Mouse (Mus musculus): ENCODE results near the gene Dnajc5. TPM values are rescaled to one million over a fixed set of nuclear protein-coding genes. Genes with fewer than 3 reads are reported as not detected.

The Dnajc5 gene
- polyA plus RNA-seq, 1 experiment from 2014 or later = 150 TPM

DNA sequence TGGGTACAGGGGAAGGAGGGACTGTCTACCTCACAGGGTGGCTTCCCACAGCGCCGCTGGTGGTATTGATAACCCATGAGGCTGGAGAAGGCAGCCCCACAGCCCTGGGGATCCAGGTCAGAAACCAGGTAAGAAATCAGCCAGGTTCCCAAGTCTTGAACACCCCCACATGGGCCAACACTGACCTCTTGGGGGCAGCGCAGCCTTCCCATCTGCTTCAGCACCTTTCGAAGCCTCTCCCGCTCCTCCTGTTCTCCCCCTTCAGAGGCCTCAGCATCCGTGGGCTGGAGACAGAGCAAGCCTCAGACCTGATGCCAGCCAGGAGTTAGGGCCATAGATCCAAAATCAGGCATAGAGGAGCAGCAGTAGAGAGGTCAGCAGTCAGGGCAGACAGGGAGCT is 67.5 kb downstream of the Dnajc5 start:
- Histone ChIP-seq H3K4me1 (peaks cover 15% of the 10 kb centered on the region), H3K4me3 (no peak overlapping the region), H3K36me3 (peaks cover 76% of the 10 kb centered on the region), H3K4me2 (replicated peaks) (no peak overlapping the region), H3K9me3 (replicated peaks) (no peaks in the 10 kb centered on the region), H3K27me3 (no peaks in the 10 kb centered on the region), H3K27ac (no peak overlapping the region), H3K9ac (no peak overlapping the region)
- WGBS = 78% methylated on average over 6 of the region's 6 CpGs
- ATAC-seq (ENCODE audit: low FRiP score) = no peak

- Histone ChIP-seq H3K36me3 (peaks cover 76% of the 10 kb centered on the region), H3K4me2 (replicated peaks) (no peak overlapping the region), H3K9ac (no peak overlapping the region), H3K4me1 (peaks cover 20% of the 10 kb centered on the region), H3K27me3 (no peaks in the 10 kb centered on the region), H3K27ac (no peak overlapping the region), H3K4me3 (no peak overlapping the region), H3K9me3 (replicated peaks) (no peaks in the 10 kb centered on the region)
- ATAC-seq (ENCODE audit: low FRiP score) = no peak
- WGBS = 91% methylated on average over 11 of the region's 11 CpGs
Measured at GRCm38 (mm10) chr2:181588229-181588780, 68.0 kb downstream of the Dnajc5 start.

DNA sequence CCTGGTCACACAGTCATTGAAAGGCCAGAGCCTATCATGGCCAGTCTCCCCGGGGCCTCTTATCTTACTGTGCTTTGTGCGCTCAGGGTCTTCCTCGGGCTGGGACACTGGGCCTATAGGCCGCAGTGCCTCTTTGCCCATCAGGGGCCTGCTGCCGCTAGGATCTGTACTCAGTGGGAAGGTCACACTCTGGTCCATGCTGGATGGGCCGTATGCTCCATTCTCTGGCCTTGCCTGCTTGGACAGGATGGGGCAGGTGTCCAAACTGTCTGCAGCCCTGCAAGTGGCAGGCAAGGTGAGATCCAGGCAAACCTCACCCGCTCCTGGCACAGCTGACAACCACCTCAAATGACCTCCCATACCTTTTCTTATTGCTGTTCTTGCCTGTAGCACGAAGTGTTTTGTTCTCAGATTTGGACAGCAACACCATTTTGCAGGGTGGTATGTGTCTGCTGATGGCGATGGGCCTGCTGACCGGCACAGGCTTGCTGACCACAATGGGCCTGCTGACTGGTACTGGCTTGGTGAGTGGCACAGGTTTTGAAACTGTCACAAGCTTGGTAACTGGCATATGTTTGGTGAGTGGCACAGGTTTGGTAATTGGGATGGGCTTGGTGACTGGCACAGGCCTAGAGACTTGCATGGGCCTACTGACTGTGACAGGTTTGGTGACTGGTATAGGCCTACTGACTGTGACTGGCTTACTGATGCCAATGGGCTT is 68.9 kb downstream of the Dnajc5 start:
- Histone ChIP-seq H3K27ac (no peak overlapping the region), H3K4me1 (peaks cover 22% of the 10 kb centered on the region), H3K27me3 (no peaks in the 10 kb centered on the region), H3K36me3 (peaks cover 68% of the 10 kb centered on the region), H3K4me3 (no peak overlapping the region), H3K9me3 (replicated peaks) (no peaks in the 10 kb centered on the region), H3K4me2 (replicated peaks) (no peak overlapping the region), H3K9ac (no peak overlapping the region)
- 92% methylated on average over 10 of the region's 10 CpGs for WGBS
- no peak for ATAC-seq (ENCODE audit: low FRiP score)

GRCm38 (mm10) chr2:181589732-181590105 is 69.4 kb downstream of the Dnajc5 start:
- peaks cover 22% of the 10 kb centered on the region for H3K4me1 ChIP-seq
- H3K4me2 ChIP-seq (replicated peaks) = no peak overlapping the region
- H3K27ac ChIP-seq = no peak overlapping the region
- no peak overlapping the region for H3K9ac ChIP-seq
- no peak overlapping the region for H3K4me3 ChIP-seq
- H3K27me3 ChIP-seq = no peaks in the 10 kb centered on the region
- ATAC-seq (ENCODE audit: low FRiP score) = no peak
- WGBS = 96% methylated on average over 9 of the region's 9 CpGs
- no peaks in the 10 kb centered on the region for H3K9me3 ChIP-seq (replicated peaks)
- peaks cover 62% of the 10 kb centered on the region for H3K36me3 ChIP-seq

- no peak overlapping the region for H3K4me2 ChIP-seq (replicated peaks)
Measured at GRCm38 (mm10) chr2:181590471-181590870, 70.2 kb downstream of the Dnajc5 start.

GRCm38 (mm10) chr2:181591528-181592085 is 71.3 kb downstream of the Dnajc5 start, which contains the start of gene Prpf6:
Prpf6 (plus strand) TSS chr2:181591868.
- peaks cover 22% of the 10 kb centered on the region for H3K4me1 ChIP-seq
- peak within 1 kb of the TSS; percentile 88 for H3K27ac ChIP-seq
- peak within 1 kb of the TSS; percentile 98 for H3K9ac ChIP-seq
- whole genome bisulfite sequencing = 9% methylated on average over 5 of the region's 5 CpGs
- peak within 1 kb of the TSS; percentile 97 for H3K4me3 ChIP-seq
- ATAC-seq (ENCODE audit: low FRiP score) = 0 out of 2 replicates have a peak, but pooled peaks have one; percentile 14
- no peaks in the 10 kb centered on the region for H3K9me3 ChIP-seq (replicated peaks)
- H3K36me3 ChIP-seq = peaks cover 53% of the 10 kb centered on the region
- H3K27me3 ChIP-seq = no peaks in the 10 kb centered on the region
- peak within 1 kb of the TSS; percentile 87 for H3K4me2 ChIP-seq (replicated peaks)

More at GRCm38 (mm10) chr2:181590471-181590870, 70.2 kb downstream of the Dnajc5 start:
- Histone ChIP-seq H3K4me3 (no peak overlapping the region), H3K9ac (no peak overlapping the region), H3K36me3 (peaks cover 57% of the 10 kb centered on the region), H3K9me3 (replicated peaks) (no peaks in the 10 kb centered on the region), H3K27me3 (no peaks in the 10 kb centered on the region), H3K4me1 (peaks cover 22% of the 10 kb centered on the region), H3K27ac (no peak overlapping the region)
- no peak for ATAC-seq (ENCODE audit: low FRiP score)
- WGBS = 95% methylated on average over 5 of the region's 5 CpGs

DNA sequence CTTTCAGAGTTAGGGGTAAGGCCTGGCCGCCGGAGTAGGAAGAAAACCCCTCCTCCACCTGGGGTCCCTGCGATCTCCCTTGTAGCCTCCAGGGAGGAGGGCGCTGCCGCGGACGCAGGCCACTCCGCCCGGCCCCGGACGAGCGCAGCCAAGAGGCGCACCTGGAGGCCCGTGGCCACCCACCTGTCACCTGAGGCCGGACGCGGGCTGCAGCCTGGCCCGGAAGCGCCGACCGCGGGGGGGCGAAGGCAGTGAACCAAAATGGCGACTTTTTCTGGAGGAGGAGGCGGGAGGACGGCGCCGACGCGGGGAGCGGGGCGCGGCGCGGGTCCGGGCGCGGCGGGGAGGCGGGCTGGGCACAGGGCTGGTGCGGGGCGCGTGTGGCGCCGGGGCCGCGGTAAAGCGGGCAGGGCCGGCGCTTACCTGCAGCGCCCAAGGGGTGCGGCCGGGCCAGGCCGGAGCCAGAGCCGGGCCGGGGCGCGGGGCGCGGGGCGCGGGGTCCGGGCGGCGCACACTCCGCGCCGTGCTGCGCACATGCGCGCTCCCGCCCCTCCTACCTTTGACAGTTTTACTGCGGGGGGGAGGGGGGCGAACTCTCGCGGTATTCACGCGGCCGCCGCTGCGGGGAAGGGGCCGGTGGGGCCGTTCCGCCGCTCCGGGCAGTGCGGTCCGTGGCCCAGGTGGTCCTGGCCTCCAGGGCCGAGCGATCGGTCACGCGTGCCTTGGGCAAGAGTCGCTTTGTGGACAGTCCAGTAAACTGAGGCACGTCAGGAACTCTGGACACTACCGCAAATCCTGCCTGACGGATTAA is 72.2 kb downstream of the Dnajc5 start, which contains the start of gene Zfp512b:
Zfp512b (minus strand) TSS at position 573 of the 811 bp plus-strand sequence.
- under 1% methylated on average over 77 of the region's 97 CpGs for WGBS
- ATAC-seq (ENCODE audit: low FRiP score) = peak; percentile 78
- Histone ChIP-seq H3K27ac (peak within 1 kb of the TSS; percentile 88), H3K27me3 (no peaks in the 10 kb centered on the region), H3K4me1 (peaks cover 28% of the 10 kb centered on the region), H3K4me3 (peak within 1 kb of the TSS; percentile 97), H3K9me3 (replicated peaks) (no peaks in the 10 kb centered on the region), H3K36me3 (peaks cover 45% of the 10 kb centered on the region), H3K4me2 (replicated peaks) (peak within 1 kb of the TSS; percentile 87), H3K9ac (peak within 1 kb of the TSS; percentile 98)

GRCm38 (mm10) chr2:181593042-181593421 is 72.7 kb downstream of the Dnajc5 start:
- H3K27me3 ChIP-seq = no peaks in the 10 kb centered on the region
- no peaks in the 10 kb centered on the region for H3K9me3 ChIP-seq (replicated peaks)
- peaks cover 39% of the 10 kb centered on the region for H3K36me3 ChIP-seq
- H3K4me2 ChIP-seq (replicated peaks) = peak overlapping the region; percentile 87
- ATAC-seq (ENCODE audit: low FRiP score) = peak; percentile 17
- peak overlapping the region; percentile 88 for H3K27ac ChIP-seq
- peak overlapping the region; percentile 97 for H3K4me3 ChIP-seq
- peaks cover 33% of the 10 kb centered on the region for H3K4me1 ChIP-seq
- H3K9ac ChIP-seq = peak overlapping the region; percentile 98
- WGBS = 9% methylated on average over 6 of the region's 6 CpGs

DNA sequence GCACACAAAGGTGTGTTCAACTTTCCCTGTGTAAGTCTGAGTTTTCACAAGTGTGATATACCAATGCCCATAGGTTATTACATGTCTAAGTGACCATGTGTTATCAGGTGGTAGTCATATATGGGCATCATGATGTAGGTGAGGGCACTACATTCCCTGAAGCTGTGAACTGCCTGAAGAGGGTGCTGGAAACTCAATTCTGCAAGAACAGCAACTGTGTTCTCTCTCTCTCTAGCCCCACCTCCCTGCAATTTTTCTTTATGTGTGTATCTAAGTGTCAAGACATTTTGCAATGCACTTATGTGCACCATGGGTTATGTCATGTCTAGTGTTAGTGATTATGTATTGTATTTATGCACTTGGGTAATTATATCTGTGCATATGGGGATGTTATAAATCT is 73.7 kb downstream of the Dnajc5 start:
- no peaks in the 10 kb centered on the region for H3K9me3 ChIP-seq (replicated peaks)
- no peak overlapping the region for H3K9ac ChIP-seq
- H3K27me3 ChIP-seq = no peaks in the 10 kb centered on the region

GRCm38 (mm10) chr2:181594946-181595696 is 74.8 kb downstream of the Dnajc5 start:
- peaks cover 44% of the 10 kb centered on the region for H3K4me1 ChIP-seq

More for the DNA sequence above, 73.7 kb downstream of the Dnajc5 start:
- Histone ChIP-seq H3K36me3 (peaks cover 30% of the 10 kb centered on the region), H3K4me3 (no peak overlapping the region), H3K4me1 (peaks cover 38% of the 10 kb centered on the region), H3K4me2 (replicated peaks) (no peak overlapping the region), H3K27ac (no peak overlapping the region)
- ATAC-seq (ENCODE audit: low FRiP score) = no peak

GRCm38 (mm10) chr2:181596221-181596960 is 76.1 kb downstream of the Dnajc5 start:
- no peak for ATAC-seq (ENCODE audit: low FRiP score)
- Histone ChIP-seq H3K4me2 (replicated peaks) (no peak overlapping the region), H3K4me1 (peaks cover 39% of the 10 kb centered on the region), H3K27me3 (no peaks in the 10 kb centered on the region), H3K27ac (no peak overlapping the region), H3K9me3 (replicated peaks) (no peaks in the 10 kb centered on the region), H3K9ac (no peak overlapping the region), H3K4me3 (no peak overlapping the region), H3K36me3 (peaks cover 10% of the 10 kb centered on the region)
- whole genome bisulfite sequencing = 60% methylated on average over 6 of the region's 6 CpGs

More at GRCm38 (mm10) chr2:181594946-181595696, 74.8 kb downstream of the Dnajc5 start:
- ATAC-seq (ENCODE audit: low FRiP score) = no peak
- H3K36me3 ChIP-seq = peaks cover 18% of the 10 kb centered on the region
- no peaks in the 10 kb centered on the region for H3K27me3 ChIP-seq
- no peak overlapping the region for H3K9ac ChIP-seq
- WGBS = 81% methylated on average over 4 of the region's 4 CpGs
- no peak overlapping the region for H3K4me2 ChIP-seq (replicated peaks)
- H3K4me3 ChIP-seq = no peak overlapping the region
- H3K27ac ChIP-seq = no peak overlapping the region
- no peaks in the 10 kb centered on the region for H3K9me3 ChIP-seq (replicated peaks)

All from hindbrain, embryonic 12.5 days (tissue).